Mouse (Mus musculus): ENCODE measurements around the gene Lrrk2. TPM values are rescaled to one million over a fixed set of nuclear protein-coding genes. Genes with fewer than 3 reads are reported as not detected.
A peak's percentile ranks its signal among the peaks of the same experiment; 100 is the strongest.

The Lrrk2 gene
- polyA plus RNA-seq, 1 experiment from 2014 or later: 6.3 TPM

GRCm38 (mm10) chr15:91651493-91651892 lies 21.5 kb upstream of the Lrrk2 start:
- H3K4me2 ChIP-seq: no peak overlapping the region
- ATAC-seq (ENCODE audit: insufficient number of reproducible peaks, insufficient read depth, low FRiP score, low TSS enrichment, low read depth): no peak
- H3K27ac ChIP-seq: no peak overlapping the region
- 58% methylated on average over 7 of the region's 7 CpGs for WGBS
- H3K9me3 ChIP-seq: no peaks in the 10 kb centered on the region
- H3K4me3 ChIP-seq: no peak overlapping the region
- H3K4me1 ChIP-seq: no peaks in the 10 kb centered on the region
- no peaks in the 10 kb centered on the region for H3K36me3 ChIP-seq
- no peak overlapping the region for H3K9ac ChIP-seq
- no peaks in the 10 kb centered on the region for H3K27me3 ChIP-seq

GRCm38 (mm10) chr15:91658227-91658626 lies 14.7 kb upstream of the Lrrk2 start:
- H3K4me1 ChIP-seq: no peaks in the 10 kb centered on the region
- H3K4me3 ChIP-seq: no peak overlapping the region
- H3K9ac ChIP-seq: no peak overlapping the region
- no peak for ATAC-seq (ENCODE audit: insufficient number of reproducible peaks, insufficient read depth, low FRiP score, low TSS enrichment, low read depth)
- no peaks in the 10 kb centered on the region for H3K36me3 ChIP-seq
- WGBS: 85% methylated on average over 6 of the region's 6 CpGs
- H3K27ac ChIP-seq: no peak overlapping the region
- H3K27me3 ChIP-seq: no peaks in the 10 kb centered on the region
- no peak overlapping the region for H3K4me2 ChIP-seq
- no peaks in the 10 kb centered on the region for H3K9me3 ChIP-seq

GRCm38 (mm10) chr15:91660277-91661078 lies 12.5 kb upstream of the Lrrk2 start:
- Histone ChIP-seq H3K9me3 (no peaks in the 10 kb centered on the region), H3K4me3 (no peak overlapping the region), H3K4me1 (no peaks in the 10 kb centered on the region), H3K36me3 (no peaks in the 10 kb centered on the region), H3K4me2 (no peak overlapping the region), H3K9ac (no peak overlapping the region), H3K27ac (no peak overlapping the region), H3K27me3 (no peaks in the 10 kb centered on the region)
- WGBS: 77% methylated on average over 6 of the region's 6 CpGs
- no peak for ATAC-seq (ENCODE audit: insufficient number of reproducible peaks, insufficient read depth, low FRiP score, low TSS enrichment, low read depth)

- no peaks in the 10 kb centered on the region for H3K36me3 ChIP-seq
- no peak overlapping the region for H3K9ac ChIP-seq
- H3K9me3 ChIP-seq: no peaks in the 10 kb centered on the region
- H3K4me2 ChIP-seq: no peak overlapping the region
- no peak overlapping the region for H3K4me3 ChIP-seq
- no peaks in the 10 kb centered on the region for H3K4me1 ChIP-seq
- ATAC-seq (ENCODE audit: insufficient number of reproducible peaks, insufficient read depth, low FRiP score, low TSS enrichment, low read depth): no peak
- no peak overlapping the region for H3K27ac ChIP-seq
- no peaks in the 10 kb centered on the region for H3K27me3 ChIP-seq
- WGBS: 84% methylated on average over 6 of the region's 6 CpGs
These were observed 12.0 kb upstream of the Lrrk2 start for GRCm38 (mm10) chr15:91661079-91661369.

- 85% methylated on average over 10 of the region's 10 CpGs for WGBS
These were observed 8.3 kb upstream of the Lrrk2 start for GRCm38 (mm10) chr15:91664586-91665132.

GRCm38 (mm10) chr15:91665530-91665929 lies 7.4 kb upstream of the Lrrk2 start:
- H3K27ac ChIP-seq: no peak overlapping the region
- WGBS: 80% methylated on average over 6 of the region's 6 CpGs
- ATAC-seq (ENCODE audit: insufficient number of reproducible peaks, insufficient read depth, low FRiP score, low TSS enrichment, low read depth): no peak
- H3K4me1 ChIP-seq: no peaks in the 10 kb centered on the region
- no peaks in the 10 kb centered on the region for H3K27me3 ChIP-seq
- H3K9me3 ChIP-seq: no peaks in the 10 kb centered on the region
- H3K4me2 ChIP-seq: no peak overlapping the region
- H3K4me3 ChIP-seq: no peak overlapping the region
- no peaks in the 10 kb centered on the region for H3K36me3 ChIP-seq
- no peak overlapping the region for H3K9ac ChIP-seq

More at GRCm38 (mm10) chr15:91664586-91665132, 8.3 kb upstream of the Lrrk2 start:
- H3K9ac ChIP-seq: no peak overlapping the region
- no peaks in the 10 kb centered on the region for H3K27me3 ChIP-seq
- no peaks in the 10 kb centered on the region for H3K4me1 ChIP-seq
- H3K4me3 ChIP-seq: no peak overlapping the region
- no peaks in the 10 kb centered on the region for H3K9me3 ChIP-seq
- ATAC-seq (ENCODE audit: insufficient number of reproducible peaks, insufficient read depth, low FRiP score, low TSS enrichment, low read depth): no peak
- no peak overlapping the region for H3K27ac ChIP-seq
- no peaks in the 10 kb centered on the region for H3K36me3 ChIP-seq
- no peak overlapping the region for H3K4me2 ChIP-seq

GRCm38 (mm10) chr15:91671216-91671615 lies 1.8 kb upstream of the Lrrk2 start:
- Histone ChIP-seq H3K36me3 (no peaks in the 10 kb centered on the region), H3K4me2 (no peak overlapping the region), H3K9me3 (no peaks in the 10 kb centered on the region), H3K9ac (no peak overlapping the region), H3K4me3 (no peak overlapping the region), H3K4me1 (peaks cover 8% of the 10 kb centered on the region; the same call in 1 of the 2 replicates), H3K27me3 (no peaks in the 10 kb centered on the region), H3K27ac (no peak overlapping the region)
- WGBS: 77% methylated on average over 2 of the region's 2 CpGs
- no peak for ATAC-seq (ENCODE audit: insufficient number of reproducible peaks, insufficient read depth, low FRiP score, low TSS enrichment, low read depth)

GRCm38 (mm10) chr15:91671987-91672386 lies 988 bp upstream of the Lrrk2 start:
- Histone ChIP-seq H3K27ac (peak overlapping the region; percentile 84; the same call in 1 of the 2 replicates), H3K27me3 (no peaks in the 10 kb centered on the region), H3K9me3 (no peaks in the 10 kb centered on the region), H3K4me3 (no peak overlapping the region), H3K9ac (no peak overlapping the region), H3K36me3 (no peaks in the 10 kb centered on the region), H3K4me1 (peaks cover 8% of the 10 kb centered on the region; the same call in 1 of the 2 replicates), H3K4me2 (no peak overlapping the region)
- WGBS: 68% methylated on average over 5 of the region's 5 CpGs
- no peak for ATAC-seq (ENCODE audit: insufficient number of reproducible peaks, insufficient read depth, low FRiP score, low TSS enrichment, low read depth)

GRCm38 (mm10) chr15:91673569-91673905 lies 562 bp downstream of the Lrrk2 start:
- H3K9me3 ChIP-seq: no peaks in the 10 kb centered on the region
- 24% methylated on average over 5 of the region's 5 CpGs for WGBS
- H3K4me3 ChIP-seq: peak overlapping the region; percentile 60
- no peaks in the 10 kb centered on the region for H3K36me3 ChIP-seq
- no peak for ATAC-seq (ENCODE audit: insufficient number of reproducible peaks, insufficient read depth, low FRiP score, low TSS enrichment, low read depth)
- H3K27me3 ChIP-seq: no peaks in the 10 kb centered on the region
- peak overlapping the region; percentile 81 for H3K9ac ChIP-seq
- H3K4me2 ChIP-seq: peak overlapping the region; percentile 62
- peaks cover 8% of the 10 kb centered on the region; the same call in 1 of the 2 replicates for H3K4me1 ChIP-seq
- H3K27ac ChIP-seq: no peak overlapping the region; the same call in 1 of the 2 replicates

- Histone ChIP-seq H3K4me1 (no peaks in the 10 kb centered on the region), H3K36me3 (peaks cover 19% of the 10 kb centered on the region), H3K4me3 (no peak overlapping the region), H3K4me2 (no peak overlapping the region), H3K9me3 (no peaks in the 10 kb centered on the region), H3K9ac (no peak overlapping the region), H3K27ac (no peak overlapping the region), H3K27me3 (no peaks in the 10 kb centered on the region)
- ATAC-seq (ENCODE audit: insufficient number of reproducible peaks, insufficient read depth, low FRiP score, low TSS enrichment, low read depth): no peak
- 89% methylated on average over 2 of the region's 2 CpGs for WGBS
These were observed 7.1 kb downstream of the Lrrk2 start for GRCm38 (mm10) chr15:91680116-91680515.

GRCm38 (mm10) chr15:91685880-91686563 lies 13.0 kb downstream of the Lrrk2 start:
- no peak overlapping the region for H3K4me2 ChIP-seq
- H3K27me3 ChIP-seq: no peaks in the 10 kb centered on the region
- H3K4me1 ChIP-seq: no peaks in the 10 kb centered on the region
- no peak overlapping the region for H3K9ac ChIP-seq
- WGBS: 76% methylated on average over 7 of the region's 7 CpGs
- peaks cover 35% of the 10 kb centered on the region for H3K36me3 ChIP-seq
- no peak overlapping the region for H3K27ac ChIP-seq
- H3K9me3 ChIP-seq: no peaks in the 10 kb centered on the region
- H3K4me3 ChIP-seq: no peak overlapping the region
- no peak for ATAC-seq (ENCODE audit: insufficient number of reproducible peaks, insufficient read depth, low FRiP score, low TSS enrichment, low read depth)

- Histone ChIP-seq H3K4me1 (no peaks in the 10 kb centered on the region), H3K4me3 (no peak overlapping the region), H3K9me3 (no peaks in the 10 kb centered on the region), H3K27me3 (no peaks in the 10 kb centered on the region), H3K36me3 (peaks cover 19% of the 10 kb centered on the region), H3K4me2 (no peak overlapping the region), H3K9ac (no peak overlapping the region), H3K27ac (no peak overlapping the region)
- 86% methylated on average over 9 of the region's 9 CpGs for WGBS
- ATAC-seq (ENCODE audit: insufficient number of reproducible peaks, insufficient read depth, low FRiP score, low TSS enrichment, low read depth): no peak
These were observed 17.7 kb downstream of the Lrrk2 start for GRCm38 (mm10) chr15:91690648-91691047.
